Mouse (Mus musculus): ENCODE data around the gene Tcf23. TPM values are rescaled to one million over a fixed set of nuclear protein-coding genes. Genes with fewer than 3 reads are reported as not detected.
A peak's percentile ranks its signal among the peaks of the same experiment; 100 is the strongest.
"Not testable (repeated sequence)": the region's sequence is repeated elsewhere in the genome, so short reads cannot be mapped to it uniquely, and the experiment has no call there.

The Tcf23 gene
- total and polyA plus RNA-seq, 2 experiments from 2014 or later, result 0.06 TPM; not detected in 1

DNA sequence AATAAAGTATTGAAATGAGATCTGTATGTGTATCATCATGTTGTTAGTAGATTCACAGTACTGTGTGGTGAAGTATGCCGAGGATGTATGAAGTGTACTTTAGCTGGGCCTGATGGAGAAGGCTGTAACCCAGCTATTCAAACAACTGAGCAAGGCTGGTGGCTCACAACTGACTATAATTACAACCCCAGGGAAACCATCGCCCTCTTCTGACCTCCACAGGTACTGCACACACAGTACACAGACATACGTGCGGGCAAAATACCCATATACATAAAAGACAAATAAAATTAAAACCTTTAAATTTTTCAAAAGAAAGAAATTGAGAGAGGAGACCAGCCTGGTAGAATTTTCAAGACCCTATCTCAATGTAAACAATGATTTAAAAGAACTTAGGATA lies 33.1 kb downstream of the Tcf23 start:
- no peaks in the 10 kb centered on the region for H3K36me3 ChIP-seq (ENCODE audit: insufficient read depth, low read length)
- H3K4me1 ChIP-seq (ENCODE audit: insufficient read depth, low read length), result no peaks in the 10 kb centered on the region
- ATAC-seq, result no peak
- H3K4me2 ChIP-seq (ENCODE audit: low read depth, low read length), result no peak overlapping the region
- no peaks in the 10 kb centered on the region for H3K9me3 ChIP-seq (ENCODE audit: low read length)
- no peaks in the 10 kb centered on the region for H3K27me3 ChIP-seq (ENCODE audit: insufficient read depth, low read length)
- no peak overlapping the region for H3K27ac ChIP-seq
- DNase-seq (ENCODE audit: low spot score), result no peak
- TF ChIP-seq CTCF (IDR thresholded peaks at IDR 0.05; ENCODE audit: low read depth), result peak; percentile 3; the same call in 1 of the 2 replicates
- no peak overlapping the region for H3K4me3 ChIP-seq (ENCODE audit: low read length)
- H3K9ac ChIP-seq (replicated peaks; ENCODE audit: low read length), result no peak overlapping the region
- WGBS, result 84% methylated on average over 4 of the region's 4 CpGs

DNA sequence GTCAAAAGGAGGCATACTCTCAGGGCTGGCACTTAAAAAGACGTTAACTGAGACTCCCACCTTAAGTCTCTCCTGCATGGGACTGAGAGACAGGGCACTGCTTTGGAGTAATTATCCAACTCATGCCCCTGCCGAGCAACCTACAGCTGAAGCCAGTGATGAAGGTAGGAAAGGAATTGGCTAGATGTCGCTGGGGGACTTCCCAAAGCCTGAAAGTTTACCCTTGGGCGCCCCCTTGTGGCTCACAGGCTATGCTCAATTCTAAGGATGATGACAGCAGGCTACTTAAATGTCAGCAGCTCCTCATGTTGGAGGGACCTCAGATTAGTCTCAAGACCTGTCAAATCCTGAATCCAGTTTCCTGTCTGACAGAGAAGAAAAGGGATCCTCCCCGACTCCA lies 35.7 kb downstream of the Tcf23 start:
- Histone ChIP-seq H3K9ac (replicated peaks; ENCODE audit: low read length) (no peak overlapping the region; the same call in 1 of the 2 replicates), H3K27me3 (ENCODE audit: insufficient read depth, low read length) (no peaks in the 10 kb centered on the region), H3K4me1 (ENCODE audit: insufficient read depth, low read length) (no peaks in the 10 kb centered on the region), H3K27ac (no peak overlapping the region), H3K36me3 (ENCODE audit: insufficient read depth, low read length) (no peaks in the 10 kb centered on the region), H3K4me3 (ENCODE audit: low read length) (no peak overlapping the region), H3K9me3 (ENCODE audit: low read length) (no peaks in the 10 kb centered on the region), H3K4me2 (ENCODE audit: low read depth, low read length) (no peak overlapping the region)
- DNase-seq (ENCODE audit: low spot score) (peak; percentile 94), ATAC-seq (peak; percentile 82)
- WGBS, result 3% methylated on average over 5 of the region's 5 CpGs
- TF ChIP-seq CTCF (IDR thresholded peaks at IDR 0.05; ENCODE audit: low read depth), result peak; percentile 93

DNA sequence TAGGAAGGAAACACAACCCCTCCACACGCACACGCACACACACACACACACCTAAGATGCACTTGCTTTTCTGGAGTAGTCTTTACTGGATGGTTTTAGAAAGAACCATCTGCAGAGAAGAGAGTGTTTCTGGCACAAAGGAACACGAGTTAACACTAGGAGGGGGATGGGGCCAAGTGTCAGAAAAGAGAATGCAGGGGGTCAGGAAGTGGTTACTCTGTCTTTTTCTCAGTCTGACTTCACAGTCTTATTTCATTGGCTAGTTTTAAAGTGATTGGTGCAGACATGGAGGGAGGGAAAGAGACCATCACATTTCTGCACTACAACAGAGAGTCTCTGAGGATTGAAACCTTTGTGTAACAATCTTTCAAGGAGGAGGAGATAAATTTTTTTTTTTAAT lies 44.3 kb downstream of the Tcf23 start:
- TF ChIP-seq CTCF (IDR thresholded peaks at IDR 0.05; ENCODE audit: low read depth), result no peak
- ATAC-seq (no peak), DNase-seq (ENCODE audit: low spot score) (no peak)
- WGBS, result 74% methylated on average over 3 of the region's 3 CpGs
- no peaks in the 10 kb centered on the region for H3K36me3 ChIP-seq (ENCODE audit: insufficient read depth, low read length)
- H3K27ac ChIP-seq, result no peak overlapping the region
- no peaks in the 10 kb centered on the region for H3K9me3 ChIP-seq (ENCODE audit: low read length)
- H3K4me1 ChIP-seq (ENCODE audit: insufficient read depth, low read length), result no peaks in the 10 kb centered on the region
- H3K4me2 ChIP-seq (ENCODE audit: low read depth, low read length), result no peak overlapping the region
- no peak overlapping the region for H3K9ac ChIP-seq (replicated peaks; ENCODE audit: low read length)
- H3K4me3 ChIP-seq (ENCODE audit: low read length), result no peak overlapping the region
- H3K27me3 ChIP-seq (ENCODE audit: insufficient read depth, low read length), result no peaks in the 10 kb centered on the region

DNA sequence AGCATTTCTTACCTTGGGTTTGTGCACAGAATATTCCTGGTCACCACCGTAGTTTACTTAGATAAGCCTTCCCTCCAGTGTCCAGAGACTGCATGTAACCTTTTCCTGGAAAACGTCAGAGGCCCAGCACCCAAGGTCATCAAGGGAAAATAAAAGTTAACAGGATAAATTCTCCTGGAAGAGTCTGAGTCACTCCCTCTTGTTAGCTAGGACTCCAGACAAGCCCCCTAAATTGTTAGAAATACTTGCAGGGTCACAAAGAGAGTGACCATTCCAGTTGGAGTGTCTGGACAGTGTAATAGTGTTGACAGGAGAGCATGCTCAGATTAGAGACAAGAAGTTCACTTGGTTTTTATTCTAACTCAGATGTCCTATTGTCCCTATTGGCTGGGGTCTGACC lies 47.5 kb downstream of the Tcf23 start:
- Histone ChIP-seq H3K36me3 (ENCODE audit: insufficient read depth, low read length) (no peaks in the 10 kb centered on the region), H3K4me1 (ENCODE audit: insufficient read depth, low read length) (no peaks in the 10 kb centered on the region), H3K9me3 (ENCODE audit: low read length) (no peaks in the 10 kb centered on the region), H3K27me3 (ENCODE audit: insufficient read depth, low read length) (no peaks in the 10 kb centered on the region), H3K4me3 (ENCODE audit: low read length) (no peak overlapping the region), H3K9ac (replicated peaks; ENCODE audit: low read length) (no peak overlapping the region), H3K4me2 (ENCODE audit: low read depth, low read length) (no peak overlapping the region), H3K27ac (no peak overlapping the region)
- ATAC-seq, result no peak
- DNase-seq (ENCODE audit: low spot score), result no peak
- WGBS, result 79% methylated on average over 2 of the region's 2 CpGs
- TF ChIP-seq CTCF (IDR thresholded peaks at IDR 0.05; ENCODE audit: low read depth), result no peak

DNA sequence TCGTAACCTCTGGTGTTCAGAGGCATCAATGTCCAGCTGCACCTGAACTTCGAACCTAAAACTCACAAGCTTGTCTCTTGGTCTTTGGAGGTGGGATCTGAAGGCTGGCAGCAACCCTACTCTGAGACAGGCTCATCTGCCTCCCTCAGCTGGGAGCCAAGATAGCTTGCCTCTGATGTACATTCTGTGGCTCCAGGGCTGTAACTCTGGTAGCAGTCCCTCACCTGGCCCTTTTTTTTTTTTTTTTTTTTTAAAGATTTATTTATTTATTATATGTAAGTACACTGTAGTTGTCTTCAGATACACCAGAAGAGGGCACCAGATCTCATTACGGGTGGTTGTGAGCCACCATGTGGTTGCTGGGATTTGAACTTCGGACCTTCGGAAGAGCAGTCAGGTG lies 53.3 kb downstream of the Tcf23 start:
- not testable (repeated sequence) for H3K36me3 ChIP-seq (ENCODE audit: insufficient read depth, low read length); H3K9me3 ChIP-seq (ENCODE audit: low read length); ATAC-seq; H3K9ac ChIP-seq (replicated peaks; ENCODE audit: low read length); H3K27me3 ChIP-seq (ENCODE audit: insufficient read depth, low read length); H3K4me2 ChIP-seq (ENCODE audit: low read depth, low read length); H3K4me3 ChIP-seq (ENCODE audit: low read length); H3K27ac ChIP-seq; H3K4me1 ChIP-seq (ENCODE audit: insufficient read depth, low read length); DNase-seq (ENCODE audit: low spot score)
- WGBS, result 87% methylated on average over 4 of the region's 5 CpGs

DNA sequence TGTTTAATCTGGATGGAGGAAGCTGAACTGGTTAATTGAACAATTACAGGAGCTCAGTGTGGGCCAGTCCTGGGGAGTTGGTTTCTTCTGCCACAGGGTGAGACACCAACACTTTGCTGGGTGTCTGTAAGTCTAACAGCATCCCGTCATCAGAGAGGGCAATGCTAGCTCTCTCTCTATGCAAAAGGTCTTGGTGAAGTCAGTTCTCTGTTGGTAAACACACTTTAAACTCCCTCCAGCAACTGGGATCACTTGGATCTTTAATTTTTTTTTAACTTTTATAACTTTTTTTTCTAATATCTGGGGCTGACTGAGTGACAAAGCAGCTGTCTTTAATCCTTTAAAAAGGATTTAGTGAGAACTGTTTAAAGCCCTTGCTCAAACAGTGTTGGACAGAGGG lies 54.2 kb downstream of the Tcf23 start:
- Histone ChIP-seq H3K9ac (replicated peaks; ENCODE audit: low read length) (no peak overlapping the region), H3K9me3 (ENCODE audit: low read length) (no peaks in the 10 kb centered on the region), H3K27me3 (ENCODE audit: insufficient read depth, low read length) (no peaks in the 10 kb centered on the region), H3K4me1 (ENCODE audit: insufficient read depth, low read length) (no peaks in the 10 kb centered on the region), H3K27ac (no peak overlapping the region), H3K36me3 (ENCODE audit: insufficient read depth, low read length) (no peaks in the 10 kb centered on the region), H3K4me3 (ENCODE audit: low read length) (no peak overlapping the region), H3K4me2 (ENCODE audit: low read depth, low read length) (no peak overlapping the region)
- WGBS, result 41% methylated on average over 1 of the region's 1 CpGs
- ATAC-seq (no peak), DNase-seq (ENCODE audit: low spot score) (no peak)
- TF ChIP-seq CTCF (IDR thresholded peaks at IDR 0.05; ENCODE audit: low read depth), result no peak

DNA sequence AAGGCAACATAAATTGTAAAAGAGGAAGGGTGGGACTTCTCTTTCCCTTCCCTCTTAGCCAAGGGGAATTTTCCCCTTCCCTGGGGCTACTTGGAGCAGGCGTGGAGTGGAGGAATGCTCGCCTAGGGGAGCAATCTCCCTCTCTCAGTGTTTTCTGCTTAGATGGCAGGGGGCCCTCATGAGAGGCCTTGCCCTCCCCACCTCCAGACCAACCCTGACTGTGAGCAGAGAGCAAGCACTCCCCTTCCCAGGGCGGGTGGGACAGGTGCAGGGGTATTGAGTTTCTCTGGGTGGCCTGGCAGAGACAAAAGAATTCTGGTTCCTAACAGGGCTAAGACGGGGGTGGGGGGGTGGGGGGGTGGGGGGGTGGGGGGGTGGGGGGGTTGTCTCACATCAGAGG lies 54.8 kb downstream of the Tcf23 start:
- H3K4me2 ChIP-seq (ENCODE audit: low read depth, low read length), result no peak overlapping the region
- no peak overlapping the region for H3K4me3 ChIP-seq (ENCODE audit: low read length)
- ATAC-seq (no peak), DNase-seq (ENCODE audit: low spot score) (no peak)
- H3K36me3 ChIP-seq (ENCODE audit: insufficient read depth, low read length), result no peaks in the 10 kb centered on the region
- H3K27ac ChIP-seq, result no peak overlapping the region
- no peaks in the 10 kb centered on the region for H3K27me3 ChIP-seq (ENCODE audit: insufficient read depth, low read length)
- H3K4me1 ChIP-seq (ENCODE audit: insufficient read depth, low read length), result no peaks in the 10 kb centered on the region
- WGBS, result 19% methylated on average over 3 of the region's 4 CpGs
- H3K9me3 ChIP-seq (ENCODE audit: low read length), result no peaks in the 10 kb centered on the region
- TF ChIP-seq CTCF (IDR thresholded peaks at IDR 0.05; ENCODE audit: low read depth), result no peak
- no peak overlapping the region for H3K9ac ChIP-seq (replicated peaks; ENCODE audit: low read length)

Data from hindbrain, postnatal 0 days (tissue).